Mouse (Mus musculus) cerebellum, adult 9-11 months (tissue): ENCODE measurements at regions not wholly inside any gene's neighbourhood (a gene's known extent, or its start where the extent isn't known, plus 50 kb on each side); places are given as distances from the start of the nearest gene placed in this dataset.
"Not testable (repeated sequence)": the region's sequence is repeated elsewhere in the genome, so short reads cannot be mapped to it uniquely, and the experiment has no call there.

Experiments used
- DNase-seq: peaks from one replicate; pipeline ENCODE4 v3.0.0; 2022

- DNase-seq, result peak; percentile 1
Measured at GRCm38 (mm10) chr5:59831836-59832235, 1976.8 kb upstream of the G6pd2 start.

GRCm38 (mm10) chr5:59845745-59846144, 1962.9 kb upstream of the G6pd2 start:
- no peak for DNase-seq

GRCm38 (mm10) chr5:59847643-59848042, 1961.0 kb upstream of the G6pd2 start:
- no peak for DNase-seq

GRCm38 (mm10) chr5:59893952-59894724, 1914.5 kb upstream of the G6pd2 start:
- no peak for DNase-seq

GRCm38 (mm10) chr5:59921910-59922309, 1886.7 kb upstream of the G6pd2 start:
- DNase-seq, result no peak

- DNase-seq, result no peak
Measured at GRCm38 (mm10) chr5:59940861-59941260, 1867.8 kb upstream of the G6pd2 start.

DNA sequence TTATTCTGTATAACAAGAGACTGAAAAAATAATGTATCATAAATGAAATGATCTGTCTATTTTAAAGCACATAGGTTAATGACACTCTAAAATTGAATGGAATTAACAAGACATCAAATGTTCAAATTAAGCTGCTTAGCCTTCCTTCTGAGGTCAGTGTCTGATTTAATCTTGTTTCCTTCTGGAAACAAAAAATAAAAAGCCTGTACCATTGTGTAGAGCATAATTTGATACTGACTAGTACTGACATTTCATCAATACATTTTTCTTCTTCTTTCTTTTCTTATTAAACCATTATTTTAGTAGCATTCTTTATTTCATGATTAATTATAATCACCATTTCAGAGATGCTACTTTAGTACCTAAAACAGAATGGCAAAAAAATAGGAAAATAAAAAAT, 1862.9 kb upstream of the G6pd2 start:
- no peak for DNase-seq

DNA sequence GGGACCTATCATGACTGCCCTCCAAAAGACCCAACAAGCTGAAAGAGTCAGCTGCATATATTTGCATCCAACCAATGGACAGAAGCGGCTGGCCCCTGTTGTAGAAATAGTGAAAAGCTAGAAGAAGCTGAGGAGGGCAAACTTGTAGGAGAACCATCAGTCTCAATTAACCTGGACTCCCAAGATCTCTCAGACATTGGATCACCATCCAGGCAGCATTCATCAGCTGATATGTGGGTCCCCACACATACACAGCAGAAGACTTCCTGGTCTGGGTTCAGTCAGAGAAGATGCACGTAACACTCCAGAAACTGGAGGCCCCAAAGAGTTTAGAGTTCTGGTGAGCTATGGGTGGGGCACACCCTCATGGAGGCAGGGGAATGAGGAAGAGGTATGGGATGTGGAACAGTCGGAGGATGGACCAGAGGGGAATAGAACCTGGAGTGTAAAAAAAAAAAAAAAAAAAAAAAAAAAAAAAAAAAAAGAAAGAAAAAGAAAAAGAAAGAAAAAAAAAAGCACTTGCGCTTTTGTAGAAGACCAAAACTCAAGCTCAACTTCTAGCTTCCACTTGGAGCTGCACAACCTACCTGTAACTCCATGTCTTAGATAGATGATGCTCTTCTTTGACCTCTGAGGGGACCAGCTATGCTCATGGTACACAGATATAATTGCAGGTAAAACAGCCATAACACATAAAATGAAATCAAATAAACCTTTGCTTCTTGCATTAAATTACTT, 1860.6 kb upstream of the G6pd2 start:
- DNase-seq, result no peak

DNA sequence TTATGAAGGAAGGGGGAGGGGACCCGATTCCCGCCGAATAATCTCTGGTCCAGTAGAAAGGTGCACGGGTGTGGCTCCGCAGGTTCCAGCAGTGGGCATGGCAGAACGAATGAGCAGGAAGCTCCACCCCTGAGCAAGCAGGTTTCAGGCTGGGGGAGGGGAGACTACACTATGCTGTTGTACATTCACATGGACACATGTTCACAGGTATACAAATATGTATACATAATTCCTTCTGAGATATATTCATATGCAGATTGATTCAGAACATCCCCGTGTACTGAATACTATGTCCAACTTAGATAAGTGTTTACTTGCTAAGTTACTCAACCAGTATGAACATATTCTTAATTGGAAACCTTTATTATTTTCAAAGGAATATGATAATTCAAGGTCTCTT, 1852.4 kb upstream of the G6pd2 start:
- DNase-seq, result not testable (repeated sequence)

DNA sequence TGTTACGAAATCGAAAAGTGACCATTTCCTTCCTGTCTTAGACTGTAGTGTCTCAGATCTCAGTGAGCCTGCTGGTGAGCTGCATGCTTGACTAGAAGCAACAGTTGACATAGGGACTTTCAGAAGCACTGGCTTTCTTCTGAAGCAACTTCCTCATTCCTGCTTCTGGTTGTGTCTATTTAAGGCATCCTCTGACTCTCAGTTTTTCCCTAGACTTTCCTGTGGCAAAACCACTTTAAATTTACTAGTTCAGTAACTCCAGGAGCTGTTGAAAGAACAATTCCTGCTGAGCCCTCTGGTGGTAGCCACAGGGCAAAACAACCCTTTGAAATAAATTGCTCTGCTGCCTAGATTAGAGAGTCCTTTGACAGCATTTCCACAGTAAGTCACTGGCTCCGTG, 1811.9 kb upstream of the G6pd2 start:
- DNase-seq, result no peak

DNA sequence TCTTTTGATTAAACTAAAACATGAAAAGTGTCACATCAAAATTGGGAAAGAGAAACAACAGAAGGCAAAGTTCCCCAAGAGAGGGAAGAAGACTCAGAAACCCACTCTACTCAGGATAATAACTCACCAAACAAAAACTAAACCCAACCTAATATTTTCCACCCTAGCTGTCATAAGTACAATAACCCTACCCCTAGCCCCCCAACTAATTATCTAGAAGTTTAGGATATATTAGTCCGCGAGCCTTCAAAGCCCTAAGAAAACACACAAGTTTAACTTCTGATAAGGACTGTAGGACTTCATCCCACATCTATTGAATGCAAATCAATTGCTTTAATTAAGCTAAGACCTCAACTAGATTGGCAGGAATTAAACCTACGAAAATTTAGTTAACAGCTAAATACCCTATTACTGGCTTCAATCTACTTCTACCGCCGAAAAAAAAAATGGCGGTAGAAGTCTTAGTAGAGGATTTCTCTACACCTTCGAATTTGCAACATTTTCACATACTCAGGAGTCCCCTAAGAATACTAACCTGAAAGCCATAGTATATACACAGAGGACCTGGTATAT, 1765.9 kb upstream of the G6pd2 start:
- DNase-seq, result not testable (repeated sequence)

DNA sequence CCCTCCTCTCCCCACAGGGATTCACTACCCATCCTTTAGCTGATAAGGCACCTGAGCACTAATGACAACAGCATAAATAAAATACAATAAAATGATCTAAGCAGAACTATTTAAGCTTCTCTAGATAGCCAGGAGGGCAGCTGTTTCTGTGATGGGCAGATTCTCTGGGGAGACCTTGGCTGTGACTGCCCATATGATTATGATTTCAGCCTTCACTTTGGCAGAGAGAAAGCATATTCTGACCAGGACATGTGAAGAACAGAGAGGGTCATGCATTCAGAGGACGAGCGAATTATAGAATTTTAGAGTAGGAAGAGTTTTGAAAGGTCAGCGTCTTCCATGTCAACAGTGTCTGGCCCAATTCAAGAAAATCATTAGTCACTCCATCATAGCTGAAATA, 1759.6 kb upstream of the G6pd2 start:
- DNase-seq, result no peak

- DNase-seq, result no peak
Measured at GRCm38 (mm10) chr5:60061178-60061577, 1747.4 kb upstream of the G6pd2 start.
